Mouse (Mus musculus) hindbrain, embryonic 13.5 days (tissue): ENCODE measurements around the gene Gm49673. TPM values are rescaled to one million over a fixed set of nuclear protein-coding genes. Genes with fewer than 3 reads are reported as not detected.
A peak's percentile ranks its signal among the peaks of the same experiment; 100 is the strongest.
"Not testable (repeated sequence)": the region's sequence is repeated elsewhere in the genome, so short reads cannot be mapped to it uniquely, and the experiment has no call there.

Experiments used
- ATAC-seq: fragments of 200-750 bp; cut with Nextera tagmentation; 2 replicates; pipeline ENCODE4 v1.8.0; 2017; ENCODE audit warnings: moderate TSS enrichment; ENCODE audit not compliant: low FRiP score
- H3K27ac ChIP-seq: fragments of 300-500 bp; sonication (generic); 2 replicates; pipeline ENCODE4 v1.5.1; 2015; ENCODE audit warnings: inconsistent platforms, mild to moderate bottlenecking, moderate library complexity
- H3K27me3 ChIP-seq: fragments of 300-500 bp; sonication (generic); 2 replicates; pipeline ENCODE4 v1.6.1; 2015; ENCODE audit warnings: mild to moderate bottlenecking, inconsistent platforms
- H3K36me3 ChIP-seq: fragments of 300-500 bp; sonication (generic); 2 replicates; pipeline ENCODE4 v1.6.1; 2015; ENCODE audit warnings: mild to moderate bottlenecking, inconsistent platforms
- H3K4me1 ChIP-seq: fragments of 300-500 bp; sonication (generic); replicated peaks from 2 replicates; pipeline ENCODE4 v1.6.1; 2015; ENCODE audit warnings: inconsistent platforms
- H3K4me2 ChIP-seq: fragments of 300-500 bp; sonication (generic); 2 replicates; pipeline ENCODE4 v1.6.1; 2015; ENCODE audit warnings: inconsistent platforms, mild to moderate bottlenecking, moderate library complexity
- H3K4me3 ChIP-seq: fragments of 300-500 bp; sonication (generic); 2 replicates; pipeline ENCODE4 v1.5.1; 2015; ENCODE audit warnings: mild to moderate bottlenecking, inconsistent platforms
- H3K9ac ChIP-seq: fragments of 300-500 bp; sonication (generic); 2 replicates; pipeline ENCODE4 v1.6.1; 2015; ENCODE audit warnings: mild to moderate bottlenecking, inconsistent platforms
- H3K9me3 ChIP-seq: fragments of 300-500 bp; sonication (generic); 2 replicates; pipeline ENCODE4 v1.6.1; 2016; ENCODE audit warnings: inconsistent platforms
- WGBS: fragments of 180-500 bp; shearing (Covaris S2); methylation state at CpG from one replicate; pipeline ENCODE4 v1.1.7; 2015; 5-methylcytosine and 5-hydroxymethylcytosine counted together
- polyA plus RNA-seq: library from polyadenylated mRNA; unstranded; fragments of >200 nt; fragmentation: Nextera tagmentation; extraction: Ambion mirVana; gene quantifications from 2 replicates; pipeline ENCODE4 v1.2.1, GENCODE M21; 2015

The Gm49673 gene
- polyA plus RNA-seq, 1 experiment from 2014 or later = not detected

DNA sequence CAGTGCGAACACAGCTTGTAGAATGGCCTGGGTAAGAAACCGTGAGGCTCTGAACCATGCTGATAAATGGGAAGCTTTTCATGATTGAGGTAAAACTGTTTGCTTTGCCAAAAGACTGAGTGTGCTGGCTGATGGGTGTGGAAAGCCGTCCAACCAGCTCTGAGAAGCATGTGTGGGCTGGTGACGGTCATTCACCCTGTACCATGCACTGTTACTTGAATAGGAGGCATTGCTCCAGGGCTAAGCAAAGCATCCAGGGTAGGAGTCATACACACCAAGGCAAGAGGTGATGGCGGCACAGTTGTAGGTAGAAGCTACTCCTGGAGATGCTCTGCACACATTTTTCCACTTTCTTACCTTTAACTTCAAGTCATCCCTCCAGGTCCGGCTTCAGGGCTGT lies 23.0 kb downstream of the Gm49673 start:
- not testable (repeated sequence) for H3K9ac ChIP-seq, H3K4me1 ChIP-seq, H3K27ac ChIP-seq, ATAC-seq, H3K9me3 ChIP-seq, H3K4me2 ChIP-seq, H3K36me3 ChIP-seq, H3K4me3 ChIP-seq, H3K27me3 ChIP-seq
- 95% methylated on average over 2 of the region's 6 CpGs for WGBS

GRCm38 (mm10) chr17:8122974-8123373 lies 24.6 kb downstream of the Gm49673 start:
- not testable (repeated sequence) for H3K4me3 ChIP-seq, H3K27me3 ChIP-seq, H3K4me2 ChIP-seq, H3K9ac ChIP-seq, ATAC-seq, H3K9me3 ChIP-seq, H3K27ac ChIP-seq, H3K4me1 ChIP-seq, H3K36me3 ChIP-seq
- no CpG with 5 or more reads among the region's 3 CpGs for WGBS

DNA sequence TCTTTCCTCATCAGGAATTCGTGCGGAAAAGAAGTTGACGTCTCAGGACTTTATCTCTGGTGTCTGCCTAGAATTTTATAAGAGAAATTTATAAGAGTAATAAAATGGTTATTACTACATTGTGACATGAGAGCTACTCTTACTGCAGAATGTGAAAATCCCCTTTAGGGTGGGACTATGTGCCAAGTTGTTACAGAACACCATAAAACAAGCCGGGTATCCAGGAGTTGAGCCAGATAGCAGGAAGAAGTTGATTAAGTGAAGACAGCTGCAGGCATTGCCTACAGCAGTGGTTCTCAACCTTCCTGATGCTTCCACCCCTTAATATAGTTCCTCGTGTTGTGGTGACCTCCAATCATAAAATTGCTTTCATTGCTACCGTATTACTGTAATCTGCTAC lies 30.7 kb downstream of the Gm49673 start:
- not testable (repeated sequence) for H3K27ac ChIP-seq, H3K27me3 ChIP-seq, H3K4me3 ChIP-seq, H3K36me3 ChIP-seq, H3K4me1 ChIP-seq, H3K9ac ChIP-seq, H3K4me2 ChIP-seq, ATAC-seq, H3K9me3 ChIP-seq
- WGBS = no CpG with 5 or more reads among the region's 6 CpGs

DNA sequence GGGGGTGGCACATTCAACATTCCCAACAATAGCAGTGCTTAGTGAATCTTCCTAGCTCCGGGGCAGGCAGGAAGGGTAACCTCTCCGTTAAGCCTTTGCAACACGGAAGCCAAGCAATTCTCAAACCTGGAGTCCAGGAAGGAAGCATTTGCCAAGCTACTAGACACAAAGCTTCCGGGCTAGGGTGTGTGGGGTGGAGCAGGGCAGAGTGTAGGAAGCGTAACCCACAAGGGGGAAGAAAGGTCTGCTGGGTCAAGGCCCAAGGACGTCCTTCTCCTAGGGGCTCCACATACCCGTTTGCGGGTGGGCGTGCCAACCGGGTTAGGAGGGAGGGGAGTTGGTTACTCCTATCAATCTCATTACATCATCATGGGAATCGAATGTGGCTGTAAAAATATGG lies 31.2 kb downstream of the Gm49673 start:
- not testable (repeated sequence) for H3K9ac ChIP-seq, H3K4me1 ChIP-seq, H3K27ac ChIP-seq, H3K9me3 ChIP-seq, H3K27me3 ChIP-seq, ATAC-seq, H3K36me3 ChIP-seq, H3K4me2 ChIP-seq, H3K4me3 ChIP-seq
- 82% methylated on average over 10 of the region's 11 CpGs for WGBS

DNA sequence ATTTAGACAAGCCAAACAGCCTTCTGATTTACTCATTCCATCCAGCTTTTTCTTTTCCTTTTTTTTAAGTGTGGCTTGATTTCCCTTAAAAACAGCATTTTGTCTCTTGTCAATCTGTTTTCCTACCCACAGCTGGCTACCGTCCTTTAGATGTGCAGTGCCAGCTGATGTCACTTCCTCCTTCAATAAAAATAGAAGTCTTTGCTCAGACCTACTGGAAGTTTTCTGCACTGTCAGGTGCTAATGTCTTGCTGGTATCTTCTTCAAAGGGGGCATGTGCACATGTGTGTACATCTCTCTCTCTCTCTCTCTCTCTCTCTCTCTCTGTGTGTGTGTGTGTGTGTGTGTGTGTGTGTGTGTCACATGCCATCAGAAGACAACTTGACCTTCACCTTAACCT lies 35.4 kb downstream of the Gm49673 start:
- H3K36me3 ChIP-seq, H3K4me2 ChIP-seq, ATAC-seq, H3K27me3 ChIP-seq, H3K9me3 ChIP-seq, H3K4me3 ChIP-seq, H3K9ac ChIP-seq, H3K27ac ChIP-seq, H3K4me1 ChIP-seq: not testable (repeated sequence)
- WGBS = no CpG with 5 or more reads among the region's 1 CpGs

- H3K4me3 ChIP-seq, H3K36me3 ChIP-seq, H3K27me3 ChIP-seq, H3K4me1 ChIP-seq, H3K27ac ChIP-seq, H3K9me3 ChIP-seq, H3K9ac ChIP-seq: not testable (repeated sequence)
- ATAC-seq = peak; percentile 79
- H3K4me2 ChIP-seq = 0 out of 2 replicates have a peak overlapping the region, but pooled peaks have one; percentile 21
- 44% methylated on average over 3 of the region's 6 CpGs for WGBS
Observed at GRCm38 (mm10) chr17:8101297-8101609, 46.3 kb downstream of the Gm49673 start.

- H3K27me3 ChIP-seq, H3K4me1 ChIP-seq, H3K36me3 ChIP-seq, H3K9ac ChIP-seq, H3K4me3 ChIP-seq, H3K9me3 ChIP-seq, H3K27ac ChIP-seq: not testable (repeated sequence)
- 20% methylated on average over 10 of the region's 26 CpGs for WGBS
- H3K4me2 ChIP-seq = 0 out of 2 replicates have a peak overlapping the region, but pooled peaks have one; percentile 21
- peak; percentile 80 for ATAC-seq
Observed at GRCm38 (mm10) chr17:8100405-8101296, 46.9 kb downstream of the Gm49673 start.

DNA sequence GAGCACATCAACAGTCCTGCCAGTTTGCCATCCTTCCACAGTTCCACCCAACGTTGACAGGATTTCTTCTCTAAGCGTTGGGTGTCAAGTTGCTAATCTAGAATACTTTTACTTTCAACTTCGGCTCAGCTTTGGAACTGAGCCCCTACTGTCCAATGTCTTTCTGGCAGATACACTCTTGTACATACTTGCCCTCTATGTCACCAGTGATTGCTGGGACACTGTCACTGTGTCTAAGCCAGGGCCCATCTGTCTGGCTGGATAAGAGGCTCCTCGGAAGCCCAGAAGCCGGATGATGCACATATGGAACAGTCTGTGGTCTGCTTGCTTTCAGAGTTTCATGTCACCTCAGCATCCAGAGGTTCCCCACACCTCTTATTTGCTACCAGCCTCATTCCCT lies 51.4 kb downstream of the Gm49673 start:
- H3K9me3 ChIP-seq, H3K27ac ChIP-seq, H3K4me3 ChIP-seq, H3K4me1 ChIP-seq, H3K27me3 ChIP-seq, H3K9ac ChIP-seq, ATAC-seq, H3K4me2 ChIP-seq, H3K36me3 ChIP-seq: not testable (repeated sequence)
- WGBS = 77% methylated on average over 3 of the region's 5 CpGs

DNA sequence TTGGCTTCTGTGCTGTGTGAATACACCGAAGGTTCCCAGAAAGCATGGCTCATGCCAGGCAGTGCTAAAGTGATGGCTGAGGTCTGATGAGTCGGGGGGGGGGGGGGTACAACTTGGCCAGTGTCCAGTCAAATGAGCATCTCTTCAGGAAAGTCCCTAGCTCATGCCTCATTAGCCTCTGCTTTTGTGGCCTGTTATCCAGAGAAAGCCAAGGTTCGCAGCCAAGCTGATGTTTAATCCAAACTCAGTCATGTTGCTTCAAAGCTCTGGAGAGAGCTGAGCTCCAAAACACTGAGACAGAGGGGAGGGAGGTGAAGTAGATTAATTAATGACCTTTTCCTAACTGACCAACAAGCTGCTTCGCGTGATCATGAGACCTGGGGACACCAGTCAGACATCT lies 51.9 kb downstream of the Gm49673 start:
- not testable (repeated sequence) for ATAC-seq

GRCm38 (mm10) chr17:8092537-8093526 lies 54.8 kb downstream of the Gm49673 start:
- ATAC-seq, H3K4me3 ChIP-seq, H3K4me2 ChIP-seq, H3K9me3 ChIP-seq, H3K4me1 ChIP-seq, H3K9ac ChIP-seq, H3K27me3 ChIP-seq, H3K36me3 ChIP-seq, H3K27ac ChIP-seq: not testable (repeated sequence)
- 62% methylated on average over 4 of the region's 18 CpGs for WGBS

More for the DNA sequence above, 51.9 kb downstream of the Gm49673 start:
- H3K4me1 ChIP-seq, H3K27me3 ChIP-seq, H3K9ac ChIP-seq, H3K9me3 ChIP-seq, H3K36me3 ChIP-seq, H3K4me2 ChIP-seq, H3K27ac ChIP-seq, H3K4me3 ChIP-seq: not testable (repeated sequence)
- 36% methylated on average over 3 of the region's 5 CpGs for WGBS

- not testable (repeated sequence) for H3K4me2 ChIP-seq, H3K4me1 ChIP-seq, ATAC-seq, H3K27me3 ChIP-seq, H3K36me3 ChIP-seq, H3K9me3 ChIP-seq, H3K27ac ChIP-seq, H3K9ac ChIP-seq, H3K4me3 ChIP-seq
- WGBS = 91% methylated on average over 14 of the region's 14 CpGs
Observed at GRCm38 (mm10) chr17:8091320-8091719, 56.3 kb downstream of the Gm49673 start.

- H3K27ac ChIP-seq, H3K4me3 ChIP-seq, H3K9ac ChIP-seq, H3K27me3 ChIP-seq, H3K36me3 ChIP-seq, H3K9me3 ChIP-seq, H3K4me1 ChIP-seq, H3K4me2 ChIP-seq: not testable (repeated sequence)
- WGBS = 77% methylated on average over 2 of the region's 2 CpGs
- 0 out of 2 replicates have a peak, but pooled peaks have one; percentile 52 for ATAC-seq
Observed at GRCm38 (mm10) chr17:8069847-8070246, 77.7 kb downstream of the Gm49673 start.
